Mouse (Mus musculus): ENCODE measurements around the gene Arl15.

Gene Arl15

DNA sequence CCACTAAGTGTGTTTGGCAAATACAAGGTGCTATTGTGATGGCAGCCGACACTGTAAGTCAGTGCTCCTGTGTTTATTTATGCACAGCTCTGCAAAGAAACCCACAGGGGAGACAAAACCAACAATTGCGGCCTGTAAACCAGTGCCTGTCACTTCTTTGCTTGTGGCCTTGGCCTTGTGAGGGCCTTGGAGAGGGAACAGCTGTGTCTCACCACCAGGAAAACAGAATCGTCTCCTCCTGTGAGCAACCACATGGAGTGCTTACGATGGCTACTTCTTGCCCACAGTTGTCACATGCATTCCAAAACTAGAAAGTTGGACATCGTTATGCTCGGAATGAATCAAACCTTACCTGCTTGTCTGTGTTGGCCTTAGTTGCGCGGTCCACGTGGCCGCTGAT lies 52.1 kb downstream of the Arl15 start:
- DNase-seq = no peak

DNA sequence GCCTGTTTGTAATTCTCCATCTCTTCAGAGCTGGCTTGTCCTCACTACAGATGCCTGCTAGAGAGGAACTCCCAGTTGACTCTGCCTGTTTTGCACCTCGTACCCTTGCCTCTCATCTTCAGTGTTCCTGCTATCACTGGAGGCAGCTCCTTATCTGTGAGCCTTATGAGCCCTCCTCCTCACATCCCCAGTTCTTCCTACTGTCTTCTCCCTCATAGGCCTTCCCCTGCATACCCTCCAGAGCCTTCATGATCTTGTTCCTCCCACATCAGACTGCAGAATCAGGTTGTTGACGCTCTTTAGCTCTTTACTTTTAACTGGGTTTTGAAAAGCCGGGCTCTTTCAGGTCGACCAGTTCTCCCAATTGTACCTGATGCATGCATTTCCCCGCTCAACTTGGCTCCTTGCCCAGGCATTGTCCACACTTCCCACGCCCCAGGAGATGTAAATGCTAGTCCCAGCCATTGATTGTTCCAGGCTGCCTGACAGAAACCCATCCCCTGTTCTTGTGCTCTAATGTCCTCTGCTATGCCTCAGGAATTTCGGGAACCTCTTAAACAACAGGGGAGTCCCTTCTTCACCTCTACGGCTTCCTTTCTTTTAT lies 56.2 kb downstream of the Arl15 start:
- DNase-seq = peak; percentile 37

DNA sequence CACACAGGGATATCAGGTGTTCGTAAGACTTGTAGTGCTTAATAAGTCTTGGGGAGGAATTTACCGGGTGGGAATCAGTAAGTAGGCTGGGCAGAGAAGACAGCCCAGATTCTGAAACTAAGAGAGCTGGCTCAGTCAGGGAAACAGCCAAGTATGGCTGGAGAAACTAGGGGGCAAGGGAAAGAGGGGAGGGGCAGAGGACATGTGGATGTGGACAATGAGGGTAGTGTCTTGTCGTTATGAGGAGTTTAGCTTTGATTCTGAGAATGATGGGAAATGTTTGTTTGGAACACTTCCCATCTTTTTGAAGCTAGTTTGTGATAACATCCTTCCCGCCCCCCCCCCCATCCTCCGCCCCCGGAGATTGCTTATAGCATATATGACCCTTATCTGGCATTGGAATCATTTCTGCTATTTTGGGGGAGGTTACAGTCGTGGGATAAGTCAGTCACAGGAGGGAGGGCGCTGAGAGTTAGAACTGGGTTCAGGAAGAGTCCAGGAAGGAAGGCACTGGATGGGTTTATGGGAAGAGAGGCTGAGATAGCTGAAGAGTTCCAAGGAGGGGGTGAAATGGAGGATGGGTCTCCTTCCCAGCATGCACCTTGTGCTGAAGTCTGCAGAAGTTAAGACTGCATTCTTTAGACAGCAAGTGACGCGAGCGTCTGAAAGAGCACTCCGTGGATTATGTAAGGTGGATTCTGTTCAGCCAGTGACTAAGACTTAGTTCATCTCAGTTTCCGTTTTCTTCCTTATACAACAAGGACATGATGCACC lies 57.5 kb downstream of the Arl15 start:
- no peak for DNase-seq

DNA sequence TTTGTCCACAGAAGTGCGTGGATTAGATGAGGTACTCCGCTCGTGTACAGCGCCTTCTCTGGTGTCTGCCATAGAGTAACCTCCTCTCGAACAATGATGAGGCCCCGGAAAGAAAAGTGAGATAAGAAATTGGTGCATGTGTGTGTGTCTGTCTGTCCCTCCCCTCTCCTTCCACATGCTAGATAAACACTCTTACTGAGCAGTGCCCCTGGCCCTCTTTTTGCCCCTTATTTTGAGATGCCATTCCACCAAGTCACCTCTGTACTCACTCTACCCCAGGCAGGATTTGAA lies 58.0 kb downstream of the Arl15 start:
- DNase-seq = peak; percentile 20

DNA sequence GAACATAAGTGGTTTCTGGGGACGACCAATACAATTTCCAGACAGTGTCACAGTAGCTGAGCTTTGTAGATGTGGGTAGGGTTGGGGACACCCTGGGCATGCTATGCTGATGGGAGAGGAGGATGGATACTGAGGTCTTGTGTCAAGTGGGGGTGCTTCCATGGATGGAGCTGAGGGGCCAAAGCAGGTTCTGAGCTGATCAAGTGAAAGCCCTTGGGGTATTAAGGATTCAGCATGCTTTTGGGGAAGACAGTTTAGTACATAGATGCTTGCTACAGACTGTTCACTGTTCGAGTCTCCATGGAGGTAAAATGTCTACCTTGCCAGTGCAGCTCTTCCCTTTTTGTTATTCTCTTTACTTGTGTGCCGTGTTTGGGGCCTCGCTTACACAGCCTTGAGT lies 59.8 kb downstream of the Arl15 start:
- DNase-seq = no peak

DNA sequence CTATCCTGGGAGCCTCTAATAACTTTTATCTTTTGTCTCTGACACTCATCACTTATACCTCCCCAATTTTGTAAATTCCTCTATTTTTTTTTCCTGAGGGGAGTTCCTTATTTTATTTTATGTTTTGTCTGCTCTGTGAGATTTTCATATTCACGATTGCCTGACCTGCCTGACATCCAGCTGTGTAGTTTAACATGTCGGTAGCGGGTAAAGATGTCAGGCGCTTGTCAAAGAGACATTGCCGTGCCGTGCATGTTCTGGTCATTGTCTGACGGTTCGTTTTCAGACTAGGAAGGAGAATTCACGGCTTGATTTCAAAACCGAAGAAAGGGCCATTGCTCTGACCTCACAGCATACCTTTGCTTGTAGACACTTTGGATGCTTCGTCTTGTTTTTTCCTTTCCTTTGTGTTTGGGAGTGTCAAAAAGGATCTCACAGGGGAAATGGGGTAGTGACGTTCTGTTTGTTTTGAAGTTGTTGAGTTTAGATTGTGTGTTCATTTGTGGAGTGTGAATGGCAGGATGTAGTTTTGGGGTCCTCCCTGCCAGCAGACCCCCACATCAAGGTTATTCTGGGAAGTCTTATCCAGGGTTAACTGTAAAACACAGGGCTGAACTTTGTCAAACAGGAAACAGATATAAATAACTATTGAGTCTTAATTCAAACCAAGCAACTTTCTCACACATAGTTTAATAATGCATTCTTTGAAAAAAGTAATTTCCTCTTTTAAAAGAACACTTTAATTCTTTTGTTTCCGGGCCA lies 60.4 kb downstream of the Arl15 start:
- no peak for DNase-seq

DNA sequence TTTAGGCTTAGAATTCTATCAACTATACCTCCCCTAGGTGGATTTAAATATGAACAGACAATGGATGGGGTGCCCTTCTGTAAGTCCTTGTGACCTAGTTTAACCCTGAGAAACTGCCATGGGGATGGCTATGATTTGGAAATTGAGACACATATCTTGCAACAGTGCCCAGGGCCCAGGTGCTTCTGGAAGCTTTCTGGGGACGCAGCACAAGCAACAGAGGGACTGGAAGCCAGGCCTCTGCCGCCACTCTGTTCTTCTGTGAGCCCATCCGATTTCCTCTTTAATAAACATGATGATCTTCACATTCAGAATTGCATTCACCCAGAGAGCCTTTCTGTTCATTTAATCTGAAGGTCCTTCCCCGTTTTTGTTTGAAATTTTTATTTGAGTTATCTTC lies 62.6 kb downstream of the Arl15 start:
- no peak for DNase-seq

DNA sequence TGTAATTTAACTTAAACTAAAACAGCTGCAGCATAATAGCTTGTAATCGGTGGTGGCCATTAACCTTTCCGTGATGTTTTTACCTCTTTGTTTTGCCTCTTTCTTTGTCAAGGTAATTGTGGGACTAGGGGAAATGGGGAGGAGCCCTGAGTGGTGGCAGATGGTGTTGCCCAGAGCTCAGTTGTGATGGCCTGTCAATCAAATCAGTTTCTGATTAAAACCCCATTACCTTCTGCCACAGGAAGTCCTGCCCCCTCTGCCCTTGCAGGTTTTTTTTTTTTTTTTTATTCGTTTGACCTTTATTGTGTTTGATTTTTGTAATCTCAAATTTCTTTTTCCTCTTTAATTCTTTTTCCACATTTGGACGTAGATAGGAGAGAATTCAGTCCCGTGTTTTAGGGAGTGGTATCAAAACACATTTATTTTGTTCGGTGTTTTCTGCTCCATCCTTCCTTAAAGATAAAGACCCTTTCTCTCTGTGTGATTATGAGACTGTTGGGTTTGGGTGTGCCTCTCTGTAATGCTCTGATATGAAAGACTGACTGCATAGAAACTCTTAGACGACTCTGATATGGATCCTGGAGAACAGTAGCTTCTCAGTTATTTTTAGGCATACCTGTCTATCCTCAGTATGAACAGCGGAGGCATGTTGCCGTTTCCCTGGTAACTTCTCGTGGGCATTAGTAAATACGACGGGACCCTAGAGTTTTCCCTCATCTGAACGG lies 64.5 kb downstream of the Arl15 start:
- peak; percentile 35 for DNase-seq

DNA sequence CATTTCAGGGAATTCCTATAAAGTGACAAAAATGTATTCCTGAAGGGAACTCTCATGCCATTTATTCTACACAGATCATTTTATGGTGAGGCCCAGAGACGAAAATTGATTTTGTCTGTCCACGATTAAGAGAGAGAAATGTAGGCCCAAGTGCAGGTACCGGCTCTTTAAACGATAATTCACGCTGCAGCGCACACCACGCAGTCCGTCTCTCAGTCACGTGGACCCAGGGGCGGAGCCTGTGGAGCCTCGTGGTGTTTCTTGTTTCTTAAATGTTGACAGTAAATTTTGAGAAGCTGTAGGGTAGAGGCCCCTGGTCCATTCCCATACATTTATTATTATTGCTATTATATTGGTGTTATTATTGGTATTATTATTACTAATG lies 65.1 kb downstream of the Arl15 start:
- peak; percentile 85 for DNase-seq

DNA sequence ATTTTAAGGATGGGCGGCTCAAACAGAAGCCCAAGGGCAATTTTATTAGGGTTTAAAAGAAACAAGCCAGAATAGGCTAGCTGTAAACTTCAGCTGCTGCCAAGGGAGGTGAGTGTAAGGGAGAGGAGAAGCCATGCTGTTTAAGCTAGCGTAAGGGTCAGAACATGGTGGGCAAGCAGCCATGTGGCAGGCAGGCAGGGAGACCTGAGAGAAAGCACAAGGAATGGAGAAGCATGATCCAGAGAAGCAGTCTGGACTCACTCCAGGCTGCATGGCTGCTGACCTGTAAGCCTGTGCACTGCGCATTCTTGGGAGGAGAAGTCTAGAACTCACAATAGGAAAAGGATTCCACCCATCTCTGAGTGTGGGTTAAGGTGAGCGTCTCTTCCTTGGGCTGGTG lies 66.5 kb downstream of the Arl15 start:
- DNase-seq = no peak

DNA sequence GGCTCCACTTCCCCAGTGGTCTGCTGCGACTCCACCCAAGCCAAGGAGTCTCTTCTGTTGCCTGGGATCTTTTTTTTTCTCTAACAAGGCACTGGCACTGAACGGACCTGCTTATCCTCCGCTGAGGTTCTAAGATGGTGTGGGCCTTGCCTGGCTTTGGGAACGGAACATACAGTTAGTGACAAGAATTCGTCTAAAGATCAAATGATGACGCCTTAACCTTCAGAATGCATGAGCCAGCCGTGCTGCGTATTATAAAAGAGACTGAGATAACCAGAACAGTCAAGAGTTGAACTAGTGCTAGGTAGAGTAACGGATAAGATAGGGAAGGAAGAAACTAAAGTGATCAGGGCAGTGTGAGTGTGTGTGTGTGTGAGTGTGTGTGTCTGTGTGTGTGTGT lies 66.9 kb downstream of the Arl15 start:
- DNase-seq = no peak

DNA sequence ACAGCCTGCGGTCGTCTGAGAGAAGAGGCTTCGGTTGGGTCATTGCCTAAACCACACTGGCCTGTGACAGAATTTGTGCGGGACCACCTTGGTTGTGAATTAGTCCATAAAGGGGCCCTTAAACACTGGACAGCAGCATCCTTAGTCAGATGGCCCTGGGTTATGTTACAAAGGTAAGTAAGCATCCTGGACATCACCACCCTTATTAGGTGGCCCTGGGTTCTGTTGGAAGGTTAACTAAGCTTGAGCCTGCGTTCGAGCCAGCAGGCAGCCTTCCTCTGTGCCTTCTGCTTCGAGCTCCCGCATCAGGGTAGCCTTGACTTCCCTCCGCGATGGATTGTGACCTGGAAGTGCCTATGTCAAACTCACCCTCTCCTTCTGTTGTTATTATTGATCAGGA lies 68.6 kb downstream of the Arl15 start:
- DNase-seq = no peak

DNA sequence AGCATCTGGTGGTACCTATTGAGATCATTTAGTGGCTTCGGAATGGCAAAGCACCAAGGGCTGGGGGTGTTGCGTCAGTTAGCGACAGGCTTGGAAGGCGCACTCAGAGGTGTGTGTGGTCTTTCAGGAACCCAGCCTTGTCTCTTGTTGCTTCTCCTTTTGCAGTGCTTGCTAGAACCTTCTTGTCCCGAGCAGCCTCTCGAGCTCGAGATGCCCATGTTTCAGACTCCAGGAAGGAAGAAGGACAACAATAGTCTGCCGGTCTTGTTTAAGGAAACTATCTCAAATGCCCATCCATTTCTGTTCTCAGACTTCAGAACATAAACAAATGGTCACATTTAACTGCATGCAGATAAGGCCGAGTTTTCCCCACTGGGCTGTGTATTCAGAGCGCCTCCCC lies 69.4 kb downstream of the Arl15 start:
- no peak for DNase-seq

DNA sequence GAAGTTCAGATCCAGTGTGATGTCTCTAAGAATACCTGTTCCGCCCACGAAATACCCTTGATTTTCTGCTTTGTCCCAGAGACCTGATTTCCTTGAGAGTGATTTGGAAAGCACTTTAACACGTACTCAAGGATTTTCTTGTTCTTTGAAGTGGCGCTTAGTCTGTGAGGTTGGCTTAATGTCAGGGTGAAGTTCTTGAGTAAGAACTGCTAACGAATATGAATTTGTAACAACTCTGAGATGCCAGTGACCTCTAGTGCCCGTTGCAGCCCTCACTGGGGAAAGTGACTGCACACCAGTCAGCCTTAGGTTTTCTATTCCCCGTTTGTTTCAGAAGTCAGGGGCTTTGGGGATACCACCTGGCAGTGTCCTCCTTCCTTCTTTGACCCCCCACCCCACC lies 70.0 kb downstream of the Arl15 start:
- DNase-seq = no peak

DNA sequence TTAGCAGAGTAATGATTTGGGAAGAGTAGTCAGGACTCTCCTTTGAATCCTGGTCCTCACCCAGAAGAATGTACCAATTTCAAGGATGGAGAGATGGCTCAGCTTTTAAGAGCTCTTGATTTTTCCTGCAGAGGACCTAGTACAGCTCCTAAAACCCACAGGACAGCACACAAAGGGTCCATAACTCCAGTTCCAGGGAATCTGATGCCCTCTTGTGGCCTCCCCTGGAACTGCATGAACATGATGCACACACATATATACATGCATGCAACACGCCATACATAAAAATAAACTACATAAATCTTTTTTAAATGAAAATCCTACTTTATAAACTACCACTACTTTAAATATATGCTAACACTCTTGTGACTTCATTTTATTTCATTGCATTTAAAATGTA lies 70.6 kb downstream of the Arl15 start:
- peak; percentile 84 for DNase-seq

DNA sequence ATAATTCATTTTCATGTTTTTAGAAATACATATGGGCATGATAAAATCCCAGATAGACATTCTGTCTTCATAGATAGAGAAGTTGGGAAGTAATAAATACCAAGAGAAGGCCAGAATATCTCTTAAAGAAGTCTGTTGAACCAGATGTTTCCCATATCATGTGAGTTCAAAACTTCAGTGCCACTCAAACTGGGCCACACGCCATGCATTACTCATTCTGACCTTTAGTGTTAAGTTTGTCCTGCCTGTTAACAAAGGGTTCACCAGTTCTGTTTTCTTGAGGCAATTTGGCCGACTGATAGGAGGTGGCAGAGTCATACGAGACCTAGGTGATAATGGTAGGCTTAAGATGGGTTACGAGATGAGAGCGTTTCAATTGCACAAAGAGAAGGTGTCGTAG lies 71.1 kb downstream of the Arl15 start:
- no peak for DNase-seq

DNA sequence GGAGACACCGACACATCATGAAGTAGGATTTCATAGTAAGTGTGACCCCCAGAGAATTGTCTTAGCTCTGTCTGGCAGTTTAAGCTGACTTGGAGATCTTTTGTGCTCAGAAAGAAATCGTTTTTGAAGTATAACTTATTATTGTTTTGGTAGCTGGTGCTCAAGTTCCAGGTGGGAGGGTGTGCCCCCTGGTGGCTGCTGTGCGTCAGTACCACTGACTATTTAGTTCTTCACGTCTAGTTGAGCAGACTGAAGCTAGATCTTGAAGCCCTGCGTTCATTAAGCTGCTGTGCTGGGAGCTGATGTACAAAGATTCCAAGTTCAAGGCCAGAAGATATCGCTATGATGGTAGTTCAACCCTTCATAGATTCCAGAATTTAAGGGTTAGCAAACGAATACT lies 71.5 kb downstream of the Arl15 start:
- DNase-seq = peak; percentile 78

DNA sequence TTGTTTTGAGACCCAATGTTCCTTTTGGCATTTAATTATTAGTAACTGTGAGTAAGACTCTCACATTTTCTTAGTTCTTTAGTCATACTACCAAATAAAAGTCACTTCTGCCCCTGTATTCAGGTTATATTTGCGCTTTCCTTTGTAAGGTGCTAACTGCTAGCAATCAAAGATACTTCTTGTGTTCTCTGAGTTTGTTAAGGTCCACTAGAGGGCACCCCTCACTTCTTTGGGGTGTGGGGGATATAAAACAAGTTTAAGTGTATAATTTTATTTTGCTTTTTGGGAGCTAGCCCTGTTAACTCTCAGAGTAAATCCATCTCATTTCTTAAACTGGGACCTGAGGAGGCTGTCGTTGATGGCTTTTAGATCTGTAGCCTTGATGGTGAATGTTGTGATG lies 73.4 kb downstream of the Arl15 start:
- DNase-seq = no peak

DNA sequence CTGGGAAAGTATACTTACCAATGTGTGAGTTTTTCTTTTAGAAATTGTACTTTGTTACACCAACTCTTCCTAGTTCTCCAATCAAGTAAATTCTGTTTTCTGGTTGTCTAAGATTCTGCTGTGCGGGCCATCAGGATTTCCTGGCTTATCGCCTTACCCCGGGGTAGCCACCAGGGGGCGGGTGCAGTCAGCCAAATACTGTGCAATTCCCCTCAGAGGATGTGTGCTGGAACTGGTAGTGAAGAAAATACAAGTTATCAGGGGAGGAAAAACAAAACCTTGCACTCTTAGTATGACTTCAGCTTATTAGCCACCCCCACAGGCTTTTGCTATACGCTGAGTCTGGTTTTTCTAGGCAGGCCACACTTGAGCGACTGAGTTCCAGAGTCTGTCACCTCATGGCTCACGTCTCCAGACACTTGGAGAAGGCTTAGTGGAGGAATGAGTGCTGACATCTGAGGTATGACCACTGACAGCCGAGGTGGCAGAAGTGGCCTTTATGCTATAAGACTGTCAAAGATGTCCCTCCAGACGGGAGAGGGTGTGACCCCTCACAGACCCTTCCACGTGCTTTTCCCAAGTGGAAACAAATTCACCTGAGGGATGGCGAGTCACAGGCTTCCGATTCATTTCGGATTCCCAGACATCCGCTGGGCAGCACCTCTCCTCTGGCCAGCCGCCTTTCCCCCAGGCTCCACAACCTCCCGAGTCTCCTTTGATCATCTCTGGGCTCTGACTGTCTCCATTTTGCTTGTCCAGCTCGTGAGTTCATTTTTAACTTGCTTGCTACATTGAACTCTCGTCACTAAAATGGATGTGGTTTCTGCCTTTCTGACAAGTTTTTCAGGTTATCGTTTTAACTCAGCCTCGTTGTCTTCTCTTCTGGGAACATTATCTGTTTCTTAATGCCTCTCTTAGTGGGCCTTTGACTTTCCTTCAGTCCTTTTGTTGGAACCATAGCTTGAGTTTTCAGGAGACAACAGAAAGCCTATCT lies 75.2 kb downstream of the Arl15 start:
- DNase-seq = peak; percentile 74

DNA sequence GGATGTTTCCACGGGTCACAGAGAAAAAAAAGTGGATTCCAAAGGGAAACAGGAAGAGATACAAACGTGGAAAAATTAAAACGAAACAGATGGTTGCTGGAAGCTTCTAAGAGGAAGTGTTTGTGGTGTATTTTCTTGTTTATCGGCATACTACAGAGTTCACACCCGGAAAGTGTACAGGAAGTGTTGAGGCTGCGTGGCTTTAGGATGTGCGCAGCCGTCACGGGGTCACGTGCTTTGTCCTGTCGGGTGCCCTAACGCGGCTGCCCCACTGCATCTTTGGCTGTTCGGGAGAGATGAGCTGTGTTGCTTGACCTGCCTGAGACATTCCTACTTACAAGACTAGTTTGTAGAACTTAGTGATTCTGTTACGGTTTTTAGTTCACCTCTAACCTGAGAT lies 76.1 kb downstream of the Arl15 start:
- peak; percentile 53 for DNase-seq

DNA sequence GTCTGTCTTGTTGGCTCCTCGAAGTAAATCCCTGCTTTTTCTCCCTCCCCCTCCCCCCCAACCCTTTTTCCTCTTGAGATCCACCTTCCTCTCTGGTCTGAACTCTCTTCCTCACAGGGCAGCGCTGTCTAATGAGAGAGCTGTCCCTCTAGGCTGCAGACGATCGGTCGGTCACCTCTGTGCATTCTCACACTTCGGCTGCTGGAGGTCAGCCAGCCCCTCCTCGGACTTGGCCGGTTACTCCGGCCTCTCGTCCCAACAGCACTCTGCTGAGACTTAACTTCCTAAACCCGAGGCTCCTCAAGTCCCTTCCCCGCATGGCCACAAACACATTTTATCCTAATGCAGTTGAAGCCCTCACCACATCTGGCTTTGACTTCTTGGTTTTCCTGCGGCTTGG lies 77.5 kb downstream of the Arl15 start:
- no peak for DNase-seq

DNA sequence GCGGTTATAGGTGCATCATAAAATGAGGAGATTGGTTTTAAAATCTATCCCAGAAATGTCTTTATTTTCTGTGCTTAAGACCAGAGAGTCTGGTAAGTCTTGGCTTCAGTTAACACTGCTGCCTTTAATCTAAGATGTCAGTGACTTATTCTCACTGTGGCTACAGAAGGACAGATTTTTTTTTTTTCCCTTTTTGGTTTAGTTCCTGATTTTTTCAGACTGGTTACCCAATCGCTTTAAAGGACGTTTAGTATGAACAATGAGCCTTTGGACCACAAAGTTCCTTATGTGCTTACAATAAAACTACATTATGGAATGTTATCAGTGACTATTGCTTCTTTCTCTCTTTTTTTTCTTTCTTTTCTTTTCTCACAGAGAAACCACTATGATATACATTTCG lies 81.4 kb downstream of the Arl15 start:
- no peak for DNase-seq

All from liver (tissue).